Mouse (Mus musculus) C2C12 (cell line): ENCODE data around the gene Tmc7.

Experiments used
- CEBPB ChIP-seq: IDR thresholded peaks from one replicate; pipeline ENCODE4 v1.6.1; 2011; ENCODE audit warnings: low read depth, mild to moderate bottlenecking, control low read depth, moderate library complexity
- CTCF ChIP-seq: IDR thresholded peaks from one replicate; pipeline ENCODE4 v1.5.1; 2011; ENCODE audit not compliant: control insufficient read depth, insufficient read depth, insufficient read length
- MAX ChIP-seq: IDR thresholded peaks from one replicate; pipeline ENCODE4 v1.6.1; 2011; ENCODE audit warnings: mild to moderate bottlenecking, control low read depth
- MYOD1 ChIP-seq: IDR thresholded peaks from one replicate; pipeline ENCODE4 v1.6.1; 2011; ENCODE audit warnings: low read depth; ENCODE audit not compliant: control insufficient read depth, insufficient read length
- MYOG ChIP-seq: IDR thresholded peaks from one replicate; pipeline ENCODE4 v1.6.1; 2011; ENCODE audit not compliant: control insufficient read depth, insufficient read length; ENCODE audit errors: extremely low read depth
- USF1 ChIP-seq: IDR thresholded peaks from one replicate; pipeline ENCODE4 v1.6.1; 2011; ENCODE audit warnings: low read depth, mild to moderate bottlenecking, control low read depth, moderate library complexity

DNA sequence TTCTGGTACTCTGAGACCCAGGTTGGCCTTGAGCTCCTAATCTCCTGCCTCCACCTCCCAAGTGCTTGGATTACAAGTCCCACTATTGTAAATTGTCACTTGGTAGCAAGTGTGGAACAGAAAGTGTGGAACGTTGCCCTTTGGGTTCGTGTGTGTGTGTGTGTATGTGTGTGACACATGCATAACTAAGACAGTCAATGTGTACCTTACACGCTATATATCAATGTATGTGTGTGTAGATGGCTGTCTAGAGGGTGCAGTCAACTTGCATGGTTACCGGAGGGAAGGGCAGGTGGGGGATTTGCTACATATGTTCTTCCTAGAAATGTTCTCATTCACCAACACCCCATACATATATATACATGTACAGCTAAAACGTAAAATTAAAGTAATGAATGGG lies 390 bp upstream of the Tmc7 start:
- TF ChIP-seq USF1 (no peak), CTCF (no peak), MYOD1 (no peak), MAX (no peak), MYOG (no peak), CEBPB (no peak)
